Mouse (Mus musculus) frontal cortex, postnatal 10 days (tissue): ENCODE measurements at regions not wholly inside any gene's neighbourhood (a gene's known extent, or its start where the extent isn't known, plus 50 kb on each side); places are given as distances from the start of the nearest gene placed in this dataset.

ENCODE experiments used
- DNase-seq, 2 experiments: peaks; one replicate each; pipeline ENCODE4 v3.0.0; 2022; ENCODE audit warnings: low spot score in 2 of 2, mixed read lengths in 1 of 2

DNA sequence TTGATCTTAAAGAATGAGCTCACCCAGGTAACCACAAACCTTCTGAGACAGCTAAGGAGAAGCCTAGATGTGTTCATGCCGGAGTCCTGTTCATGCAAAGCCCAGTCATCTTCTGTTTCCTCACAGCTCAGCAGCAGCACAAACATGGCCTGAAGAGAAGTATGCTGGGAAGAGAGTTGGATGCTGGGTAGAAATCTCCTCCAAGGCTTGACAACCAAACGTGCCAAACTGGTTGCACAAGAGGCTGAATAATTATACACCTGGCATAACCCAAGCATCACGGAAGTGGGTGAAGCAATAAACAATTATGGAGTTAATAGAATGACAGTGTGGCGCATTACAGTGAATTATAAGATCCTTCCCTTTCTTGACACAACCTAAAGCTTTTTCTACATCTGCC, 404.0 kb upstream of the Acvr2a start:
- DNase-seq, result no peak

DNA sequence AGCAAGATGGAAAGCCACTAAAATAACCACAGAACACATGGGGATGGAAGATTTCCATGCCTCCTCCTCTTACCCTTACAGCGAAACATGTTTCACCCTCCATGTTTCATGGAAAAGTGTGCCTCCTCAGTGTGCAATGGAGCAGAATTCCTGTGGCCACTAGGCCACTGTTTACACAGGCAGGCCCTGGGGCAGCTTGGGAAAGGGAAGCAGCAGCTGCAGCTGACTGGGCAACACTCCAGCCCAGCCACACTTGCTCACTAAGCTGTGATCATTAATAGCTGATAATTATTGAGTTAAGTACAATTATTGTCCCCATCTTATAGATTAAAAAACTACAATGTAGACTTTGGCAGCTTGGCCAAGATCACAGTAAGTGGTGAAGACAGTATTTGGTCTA, 402.5 kb upstream of the Acvr2a start:
- no peak for DNase-seq

DNA sequence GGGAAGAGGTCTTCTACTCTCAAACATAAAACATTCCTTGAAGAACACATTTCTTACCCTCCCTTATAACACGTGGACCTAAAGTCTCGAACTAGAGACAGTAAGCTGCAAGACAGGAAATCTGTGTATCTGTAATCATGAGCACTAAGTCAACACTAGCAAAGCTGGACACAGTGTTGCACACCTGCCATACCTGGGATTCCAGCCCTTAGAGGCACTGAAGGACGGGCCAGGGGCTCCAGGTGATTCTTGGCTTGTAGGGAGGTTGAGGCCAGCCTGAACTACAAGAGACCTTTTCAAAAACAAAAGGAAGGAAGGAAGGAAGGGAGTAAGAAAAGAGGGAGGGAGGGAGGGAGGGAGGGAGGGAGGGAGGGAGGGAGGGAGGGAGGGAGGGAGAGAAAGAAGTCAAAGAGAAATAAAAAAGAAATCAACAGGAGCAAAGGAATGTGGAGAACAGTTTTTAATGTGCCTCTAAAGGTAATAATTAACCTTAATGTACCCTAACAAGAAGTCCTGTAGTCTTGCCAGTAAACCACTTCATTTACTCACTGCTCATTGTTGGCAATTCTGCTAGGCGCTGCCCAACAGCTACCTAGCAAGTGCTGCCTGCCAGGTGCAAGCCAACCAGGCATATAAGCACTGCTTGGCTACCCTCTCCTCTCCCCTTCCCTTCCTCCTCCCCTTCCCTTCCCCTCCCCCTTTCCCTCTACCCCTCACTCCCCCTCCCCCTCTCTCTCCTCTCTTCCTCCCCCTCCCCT, 401.0 kb upstream of the Acvr2a start:
- DNase-seq, result no peak

DNA sequence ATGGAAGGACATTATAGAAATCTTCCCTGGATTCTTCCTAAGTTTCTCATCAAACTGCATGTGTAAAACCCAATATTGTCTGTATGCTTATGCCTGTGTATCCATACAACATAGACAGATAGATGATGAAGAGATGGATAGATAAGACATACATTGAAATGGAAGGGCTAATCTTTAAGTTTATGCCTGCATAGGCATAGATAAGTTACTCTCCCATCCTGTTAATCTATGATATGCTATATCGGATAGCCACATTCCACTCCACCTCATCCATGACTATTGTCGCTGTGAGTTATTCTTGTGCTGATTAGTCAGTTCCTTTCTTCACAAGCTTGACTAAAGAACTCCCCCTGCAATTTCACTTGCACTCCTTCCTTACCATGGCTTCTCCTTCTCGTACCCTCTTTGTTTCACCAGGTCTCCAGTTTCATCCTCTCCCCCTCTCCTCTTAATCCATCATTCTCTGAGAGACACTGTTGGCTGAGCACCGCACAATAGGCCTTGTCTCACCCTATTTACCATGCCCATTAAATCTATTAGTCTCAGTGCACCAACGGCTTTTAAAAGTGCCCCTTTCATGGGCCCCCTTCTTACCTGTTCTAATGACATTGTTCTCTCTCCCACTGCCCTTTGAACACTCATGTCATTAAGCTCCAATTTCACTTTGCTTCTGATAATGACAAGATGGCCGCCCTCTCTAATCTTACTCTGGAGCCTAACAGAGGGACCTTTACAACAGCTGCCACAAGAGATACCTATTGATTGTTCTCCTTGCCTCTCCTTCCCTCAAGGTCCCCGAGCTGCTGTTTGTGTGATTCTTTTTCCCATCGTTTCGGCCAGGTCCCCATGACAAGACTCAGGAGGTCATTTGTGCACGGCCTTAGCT, 399.1 kb upstream of the Acvr2a start:
- no peak for DNase-seq

DNA sequence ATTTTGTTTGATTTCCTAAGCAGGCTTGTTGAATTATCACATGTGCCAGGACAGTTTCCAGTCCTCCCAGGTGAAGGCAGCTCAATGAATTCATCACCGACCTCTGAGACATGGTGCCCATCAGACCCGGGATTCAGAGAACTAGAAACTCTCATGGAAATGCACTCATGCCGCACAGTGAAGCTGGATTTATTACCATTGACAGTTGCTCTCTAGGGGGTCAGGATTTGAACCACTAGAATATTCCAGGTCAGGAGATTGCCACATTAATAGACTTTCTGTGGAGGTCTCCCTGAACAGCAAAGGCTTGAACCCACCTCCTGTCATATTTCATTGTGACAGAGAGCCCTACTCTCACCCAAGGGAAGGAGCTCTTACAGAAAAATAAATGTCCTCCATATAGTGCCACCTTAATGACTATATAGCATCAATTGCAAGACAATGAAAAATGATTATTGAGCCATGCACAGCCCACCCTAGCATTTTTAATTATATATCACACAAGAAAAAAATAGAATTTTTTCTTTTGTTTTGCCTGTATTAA, 397.6 kb upstream of the Acvr2a start:
- no peak for DNase-seq

DNA sequence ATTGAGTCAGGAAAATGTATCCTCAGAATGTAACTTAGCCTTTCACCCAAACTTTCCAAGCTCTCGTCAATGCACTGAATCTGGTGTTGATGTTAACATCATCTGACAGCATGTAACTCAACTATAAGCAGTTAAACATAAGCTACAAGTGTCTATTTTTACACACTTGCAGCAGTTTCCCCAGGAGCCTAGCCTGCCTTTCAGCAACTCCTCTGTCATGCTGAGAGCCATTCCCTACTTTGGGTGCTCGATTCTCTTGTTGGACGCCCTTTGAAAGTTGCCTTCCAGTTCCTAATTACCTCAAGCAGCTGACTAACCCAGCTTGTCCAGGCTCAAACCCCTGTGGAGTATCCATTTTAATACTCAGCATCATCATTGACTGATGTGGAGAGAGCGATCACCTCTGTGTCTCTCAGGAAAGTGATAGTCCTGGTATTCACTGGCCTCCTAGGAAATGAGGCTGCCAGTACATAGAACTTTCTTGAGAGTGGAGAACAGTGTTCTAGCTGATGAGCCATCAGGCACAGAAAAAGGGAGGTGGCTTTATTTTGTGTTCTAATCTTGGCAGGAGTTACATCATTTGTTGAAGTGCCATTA, 396.8 kb upstream of the Acvr2a start:
- no peak for DNase-seq

DNA sequence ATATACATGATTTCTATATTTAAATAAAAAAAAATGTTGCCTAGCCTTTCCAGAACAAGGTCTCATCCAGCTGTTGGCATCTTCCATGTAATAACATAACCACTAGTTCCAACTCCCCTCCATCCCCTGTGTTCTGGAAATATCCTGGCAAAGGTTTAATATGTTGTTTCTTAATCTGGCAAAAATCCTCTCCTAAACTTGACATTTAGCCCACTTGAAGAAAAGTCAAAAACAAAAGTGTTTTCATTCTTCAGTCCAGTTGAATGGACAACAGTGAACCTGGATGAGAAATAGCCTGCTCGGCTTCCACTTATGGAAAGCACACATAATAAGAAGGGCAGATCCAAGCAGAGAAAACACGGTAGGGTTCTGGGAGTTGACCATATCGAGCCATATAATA, 393.1 kb upstream of the Acvr2a start:
- no peak for DNase-seq

DNA sequence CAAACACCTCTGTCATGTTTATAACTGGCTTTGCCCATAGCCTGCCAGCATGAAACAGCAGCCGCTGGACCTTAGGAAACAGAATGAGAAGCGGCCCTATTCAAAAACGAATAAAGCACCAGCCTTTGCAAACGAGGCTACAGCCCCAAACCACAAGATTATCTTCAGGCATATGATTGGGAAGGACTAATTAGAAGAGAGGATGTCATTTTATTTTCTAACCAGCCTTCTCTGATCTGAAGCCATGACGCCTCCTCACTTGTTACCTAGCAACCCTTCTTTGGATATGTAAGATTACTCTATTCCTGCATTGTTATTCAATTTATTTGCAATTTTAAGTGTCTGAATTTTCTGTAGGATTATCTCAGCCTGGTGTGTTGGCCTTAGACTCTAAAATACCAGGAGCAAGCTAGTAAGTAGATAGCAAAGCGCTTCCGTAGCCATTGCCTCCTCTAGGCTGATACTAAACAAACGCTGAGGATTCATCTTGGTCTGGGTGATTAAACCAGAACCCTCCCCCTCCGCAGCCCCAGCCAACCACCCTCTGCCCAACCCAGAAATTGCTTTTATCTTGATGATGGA, 390.0 kb upstream of the Acvr2a start:
- no peak for DNase-seq

DNA sequence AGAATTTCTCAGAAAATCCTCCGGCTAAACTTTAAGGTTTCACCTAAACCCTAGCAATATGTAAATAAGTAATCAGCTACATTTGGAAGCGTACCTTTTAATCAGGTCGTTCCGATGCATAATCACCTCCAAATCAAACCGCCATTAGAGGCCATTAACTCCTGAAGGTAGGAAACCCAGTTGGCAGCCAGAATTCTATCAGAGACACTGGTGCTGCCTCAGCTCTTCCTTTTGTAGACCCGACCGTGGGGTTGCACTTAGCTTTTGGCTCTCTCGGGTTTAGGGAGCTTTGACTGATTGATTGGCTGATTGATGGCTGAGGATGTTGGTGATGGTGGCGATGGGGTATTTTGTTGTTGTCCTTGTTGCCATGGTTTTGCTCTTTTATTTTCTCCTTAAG, 389.3 kb upstream of the Acvr2a start:
- no peak for DNase-seq

DNA sequence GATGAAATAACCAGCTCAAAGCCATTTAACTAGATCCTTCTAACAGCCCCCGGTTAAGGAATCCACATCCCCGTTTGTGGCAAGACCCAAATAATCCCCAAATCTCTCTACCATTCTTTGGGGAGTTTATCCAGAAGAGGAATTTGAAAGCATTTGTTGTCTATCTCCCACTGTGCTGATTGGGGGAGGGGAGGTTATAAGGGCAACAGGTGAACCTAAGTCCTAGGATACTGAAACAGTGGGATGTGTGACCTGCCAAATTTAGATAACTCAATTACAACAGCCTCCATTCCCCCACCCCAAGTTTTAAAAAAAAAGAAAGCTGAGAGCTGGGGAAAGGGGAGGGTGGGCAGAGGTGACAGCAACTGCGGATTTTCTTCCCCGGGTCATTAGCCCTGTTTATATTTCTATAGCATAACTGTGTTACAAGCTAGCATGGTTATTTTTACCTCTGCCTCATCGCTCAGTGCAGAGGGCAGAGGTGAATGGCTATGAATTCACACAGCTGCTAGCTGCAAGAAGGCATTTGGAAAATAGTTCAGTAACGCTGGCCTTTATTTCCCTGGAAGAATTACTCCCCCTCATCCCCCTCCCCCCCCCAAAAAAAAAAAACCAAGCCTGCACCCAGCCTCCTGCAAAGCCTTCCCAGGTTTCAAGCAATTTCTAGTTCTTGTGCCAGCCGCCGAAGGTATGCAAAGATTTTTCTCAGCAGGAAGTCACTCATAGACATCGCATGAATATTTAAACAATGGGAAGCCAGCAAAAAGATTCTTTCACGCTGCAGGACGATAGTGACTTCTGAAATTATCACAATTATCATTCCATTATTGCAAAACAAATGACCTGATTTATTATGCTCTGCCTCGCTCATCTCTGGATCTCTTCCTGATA, 388.5 kb upstream of the Acvr2a start:
- no peak for DNase-seq

DNA sequence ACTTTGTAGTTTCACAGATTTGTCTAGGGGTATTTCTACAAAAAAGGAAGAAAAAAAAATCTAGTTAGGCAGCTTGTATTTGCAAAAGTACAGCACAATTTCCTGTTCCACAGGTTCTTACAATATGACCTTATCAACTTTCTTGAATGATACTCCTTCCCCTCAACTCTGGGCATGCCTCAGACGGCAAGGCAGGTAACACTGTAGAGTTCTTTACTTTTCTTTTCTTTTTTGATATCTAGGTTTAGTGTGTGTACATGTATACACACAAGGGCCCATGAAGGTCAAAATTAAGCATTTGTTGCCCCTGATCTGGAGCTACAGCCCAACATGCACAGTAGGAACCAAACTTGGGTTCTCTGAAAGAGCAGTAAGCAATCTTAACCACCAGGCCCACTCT, 381.4 kb upstream of the Acvr2a start:
- DNase-seq, result no peak

DNA sequence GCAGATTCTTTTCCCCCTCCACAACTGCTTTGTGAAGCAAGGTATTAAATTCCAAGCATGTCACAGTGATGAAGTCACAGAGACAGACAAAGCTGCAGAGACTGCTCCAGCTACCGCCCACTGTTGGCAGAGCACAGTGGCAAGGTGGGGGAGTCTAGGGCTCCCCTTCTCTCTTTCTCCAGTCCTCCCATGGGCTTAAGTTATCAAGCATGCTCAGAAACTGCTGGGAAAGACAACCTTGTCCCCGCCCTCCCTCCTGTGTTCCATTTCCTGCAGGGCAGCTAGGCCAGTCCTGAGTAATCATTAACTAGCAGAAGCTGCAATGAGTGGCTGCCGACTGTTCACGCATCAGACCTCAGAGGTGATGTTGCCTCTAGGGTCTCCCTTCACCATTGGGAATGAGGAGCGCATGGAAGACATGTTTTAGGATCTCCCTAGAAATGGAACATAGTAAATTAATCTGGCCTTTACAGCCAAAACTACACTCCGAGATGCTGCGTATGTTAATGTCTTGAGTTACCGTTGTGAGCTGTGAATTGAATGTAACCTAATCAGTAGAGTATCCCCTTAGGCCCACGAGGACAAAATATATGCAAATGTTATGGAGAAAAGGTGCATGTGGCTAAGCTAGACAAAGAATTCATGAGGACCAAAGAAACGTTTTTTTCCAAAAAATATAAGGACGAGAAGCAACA, 372.5 kb upstream of the Acvr2a start:
- DNase-seq, result no peak

DNA sequence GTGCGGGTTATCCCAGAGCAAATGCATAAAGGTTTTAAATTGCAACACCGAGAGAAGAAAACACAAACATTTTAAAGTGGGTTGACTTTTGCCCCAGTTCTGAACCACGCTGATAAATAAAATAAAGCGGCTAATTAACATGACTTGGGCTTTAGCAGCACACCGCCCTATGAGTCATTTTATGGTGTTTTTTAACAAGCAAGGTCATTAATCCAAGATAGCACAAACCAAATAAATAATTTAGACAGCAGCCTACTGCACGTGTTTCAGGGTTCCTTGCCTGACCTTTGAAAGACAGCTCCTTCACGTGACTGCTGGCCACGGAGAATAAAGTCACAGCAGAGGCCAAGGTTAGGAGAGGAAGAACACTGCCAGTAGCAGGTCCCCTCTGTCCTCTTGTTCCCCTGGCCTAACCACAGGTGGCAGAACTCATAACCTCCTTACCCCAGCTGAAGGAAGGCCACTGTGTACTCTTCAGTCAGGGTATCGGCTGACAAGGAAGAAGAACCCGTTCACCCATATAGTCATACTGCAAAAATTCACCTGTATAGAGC, 371.8 kb upstream of the Acvr2a start:
- DNase-seq, result no peak

DNA sequence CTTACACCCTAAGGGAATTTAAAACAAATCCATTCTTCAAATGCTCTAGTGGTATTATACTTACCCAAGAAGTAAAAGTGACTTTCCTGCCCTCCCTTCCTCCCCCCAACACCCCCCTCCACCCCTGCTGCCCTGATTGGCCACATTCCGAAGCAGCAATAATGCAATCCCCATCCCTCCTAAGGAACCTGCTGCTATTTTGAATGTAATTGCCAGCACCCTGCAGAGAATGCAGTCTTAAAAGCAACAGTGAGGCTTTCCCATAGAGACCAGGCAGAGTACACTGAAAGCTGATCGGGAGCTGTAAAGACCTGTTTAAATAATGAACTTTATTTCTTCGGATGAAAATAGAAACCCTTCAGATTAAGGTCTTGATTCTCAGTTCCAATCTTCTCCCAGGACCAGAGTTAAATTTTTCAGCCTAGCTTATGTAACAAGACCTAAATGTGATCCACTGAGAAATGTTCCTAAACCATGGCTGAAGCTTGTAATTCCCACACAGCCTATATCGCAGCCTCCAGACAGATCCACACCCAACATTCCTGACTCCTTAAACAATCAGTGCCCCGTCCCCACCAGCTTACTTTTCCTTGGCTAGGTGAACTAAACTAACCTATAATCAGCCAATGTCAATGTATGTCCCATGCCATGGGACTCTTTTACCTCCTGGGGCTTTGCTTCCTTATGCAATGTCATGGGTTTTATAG, 367.9 kb upstream of the Acvr2a start:
- DNase-seq, result no peak

DNA sequence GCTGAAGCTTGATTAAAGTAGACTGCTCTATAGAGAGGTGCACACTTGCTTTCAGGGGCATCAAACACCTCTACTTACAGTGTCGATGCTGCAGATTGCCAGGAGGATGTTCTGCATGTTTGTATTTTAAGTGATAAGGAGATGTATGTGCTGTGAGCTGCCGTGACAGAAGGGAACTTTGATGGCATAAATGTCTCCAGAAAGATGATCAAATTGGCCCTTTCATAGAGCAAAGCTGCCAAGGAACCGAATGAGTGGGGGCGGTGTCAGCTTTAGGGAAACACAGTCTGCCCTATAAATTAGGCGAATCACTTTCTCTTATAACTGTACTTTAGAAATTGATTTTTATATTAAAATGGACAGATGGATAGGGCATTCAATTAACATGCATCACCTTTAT, 367.3 kb upstream of the Acvr2a start:
- no peak for DNase-seq

DNA sequence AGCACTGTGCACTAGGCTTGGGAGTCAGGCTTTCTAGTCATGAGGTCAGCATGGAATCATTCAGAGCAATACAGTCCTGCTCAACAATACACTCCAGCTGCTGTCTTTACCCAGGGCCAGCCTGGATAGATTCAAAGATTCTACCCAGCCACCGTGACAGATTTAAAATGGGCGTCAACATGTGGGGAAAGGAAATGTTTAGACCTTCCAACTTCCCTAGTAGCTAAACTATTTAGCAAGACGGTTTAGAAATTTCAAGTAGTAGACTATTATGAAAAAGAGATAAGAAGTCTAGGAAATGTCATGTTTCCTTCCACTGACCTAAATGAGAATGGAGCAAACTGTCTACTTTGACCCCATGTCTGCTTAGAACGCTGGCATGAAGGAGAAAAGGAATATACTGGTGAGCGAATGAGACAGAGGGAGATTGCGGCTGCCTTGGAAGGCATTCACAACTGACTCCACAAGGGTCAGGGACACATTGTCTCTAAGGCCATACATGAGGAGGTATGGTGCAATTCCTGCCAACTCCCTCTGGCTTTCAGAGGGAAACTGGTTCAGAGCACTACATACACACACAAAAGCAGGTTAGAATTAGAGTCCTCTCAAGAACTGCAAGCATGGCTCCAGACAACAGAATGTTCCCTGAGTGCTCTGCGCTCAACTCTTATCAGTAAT, 364.6 kb upstream of the Acvr2a start:
- no peak for DNase-seq

DNA sequence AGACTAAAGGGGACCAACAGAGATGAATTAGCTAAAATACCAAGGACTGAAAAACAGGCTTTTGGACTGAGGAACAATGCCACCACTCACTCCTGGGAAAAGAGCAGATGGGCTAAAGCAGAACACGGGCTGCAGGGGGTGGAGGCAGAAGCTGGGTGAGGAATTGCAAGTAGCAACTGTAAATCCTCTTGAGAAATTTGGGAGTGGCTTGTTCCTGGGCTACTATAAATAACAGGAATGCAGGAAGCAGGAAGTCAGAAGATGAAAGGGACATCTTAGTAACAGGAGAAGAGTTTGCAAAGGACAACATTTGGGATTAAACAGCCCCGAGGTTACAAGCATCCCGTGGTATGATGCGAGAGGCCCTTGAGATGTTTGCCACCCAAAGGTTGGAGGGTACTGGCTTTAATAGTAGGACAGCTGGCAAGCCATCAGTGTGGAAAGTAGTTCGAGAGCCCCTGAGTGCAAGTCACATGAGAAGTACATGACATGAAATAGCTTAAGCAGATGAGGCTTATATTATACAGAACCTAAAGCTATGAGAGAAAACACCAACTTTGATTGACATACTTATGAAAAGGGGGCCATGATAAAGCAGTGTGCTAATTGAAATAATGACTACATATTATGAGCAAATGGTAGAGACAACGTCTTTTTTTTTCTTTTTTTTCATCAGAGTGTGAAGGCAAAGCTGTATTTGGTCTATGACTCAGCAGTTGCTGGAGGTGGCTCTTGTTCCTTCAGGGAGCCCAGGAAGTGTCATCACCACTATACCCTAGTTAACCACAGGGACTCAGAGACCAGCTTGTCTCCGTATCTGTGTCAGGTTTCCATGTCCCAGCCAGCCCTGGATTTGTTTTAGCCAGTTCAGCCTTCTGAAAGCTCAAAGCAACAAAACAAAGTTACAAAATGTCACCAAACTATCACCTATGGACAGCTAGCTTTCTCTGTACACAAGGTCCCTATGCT, 357.6 kb upstream of the Acvr2a start:
- DNase-seq, result no peak

DNA sequence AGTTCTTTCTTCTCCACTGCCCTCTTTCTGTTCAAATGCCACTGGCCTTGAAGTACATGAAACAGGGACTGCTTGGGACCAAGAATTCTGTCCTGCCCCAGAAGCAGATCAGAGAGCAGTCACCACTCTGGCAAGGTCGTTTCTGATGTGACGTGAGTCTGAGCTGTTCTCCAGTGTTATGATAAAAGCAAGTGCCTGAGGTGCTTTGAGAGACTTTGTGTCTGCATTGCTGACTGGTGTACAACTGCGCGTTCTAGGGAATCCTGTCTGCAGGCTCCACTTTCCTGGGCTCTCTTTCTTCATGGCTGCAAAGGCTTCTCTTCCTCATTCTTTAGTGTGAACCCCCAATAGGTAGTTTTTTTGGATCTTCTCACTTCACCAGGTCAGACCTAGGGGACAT, 356.8 kb upstream of the Acvr2a start:
- no peak for DNase-seq
